14 mouse cellular contexts compared by ENCODE assay signal in the genomic region with DNA sequence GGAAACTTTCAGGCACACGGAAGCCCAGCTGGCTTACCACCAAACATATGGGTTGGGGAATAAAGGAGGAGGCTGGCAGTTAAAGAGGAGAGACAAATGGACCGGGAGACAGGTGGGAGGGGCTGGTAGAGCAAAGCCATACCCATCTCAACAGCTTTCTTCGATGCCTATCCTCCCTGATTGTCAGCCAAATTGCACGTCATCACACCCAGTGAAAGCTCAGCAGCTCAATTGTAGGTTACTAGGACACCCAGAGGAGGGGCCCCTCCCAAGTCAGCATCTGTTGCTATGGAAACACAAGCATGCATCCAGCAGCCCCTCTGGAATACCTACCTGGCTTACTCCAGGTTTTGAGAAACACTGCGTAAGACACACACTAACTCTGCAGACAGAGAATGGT.
DNase-seq lines count a peak whose midpoint lies in the region; ATAC-seq lines count a peak whose summit lies in the region.
"Had no signal": no experiment of that assay in that cellular context is flagged by ENCODE, and none has a peak within 500 bp of the region (broad histone marks: within the 10 kb centered on the region; RNA-seq: fewer than 3 reads in every experiment).

No protein-coding gene starts in this region.

- intact Hi-C loops in left cerebral cortex, postnatal 25 days (cut with DNase I): no loop called here

- H3K27ac ChIP-seq in neural tube, embryonic 12.5 days: no peak overlapping the region
- H3K27ac ChIP-seq: embryonic facial prominence, embryonic 12.5 days; kidney, postnatal 0 days; limb, embryonic 12.5 days had no signal

- WGBS in neural tube, embryonic 12.5 days: 26% methylated on average over 5 of the region's 5 CpGs

- H3K4me1 ChIP-seq in neural tube, embryonic 12.5 days: peaks cover 27% of the 10 kb centered on the region

- H3K4me2 ChIP-seq in neural tube, embryonic 12.5 days (replicated peaks): no peak overlapping the region
- H3K4me2 ChIP-seq: embryonic facial prominence, embryonic 12.5 days; limb, embryonic 12.5 days had no signal

- no peaks in the 10 kb centered on the region for H3K27me3 ChIP-seq in neural tube, embryonic 12.5 days (replicated peaks)
- H3K27me3 ChIP-seq: embryonic facial prominence, embryonic 12.5 days; limb, embryonic 12.5 days had no signal

- no peak overlapping the region for H3K4me3 ChIP-seq in neural tube, embryonic 12.5 days
- H3K4me3 ChIP-seq: embryonic facial prominence, embryonic 12.5 days; limb, embryonic 12.5 days had no signal

- H3K9ac ChIP-seq in neural tube, embryonic 12.5 days: no peak overlapping the region
- H3K9ac ChIP-seq: embryonic facial prominence, embryonic 12.5 days; limb, embryonic 12.5 days had no signal

- DNase-seq in neural tube, embryonic 10.5 days (ENCODE audit: extremely low spot score, low spot score): no peak
- DNase-seq in frontal cortex, postnatal 36 days (ENCODE audit: low spot score in 2 of 2): peak; percentile 51 to 65
- DNase-seq in left cerebral cortex, postnatal 25 days (ENCODE audit: low spot score in 2 of 2): peak; percentile 29 to 75
- peak; percentile 28 to 56 for DNase-seq in right cerebral cortex, postnatal 36 days (ENCODE audit: low spot score in 2 of 2)
- DNase-seq in kidney, adult 8-10 months: no peak
- DNase-seq in lung, adult 18-20 months: no peak
- DNase-seq: gastrocnemius, postnatal 25 days; heart, postnatal 10 days; thymus, postnatal 25 days had no signal

- H3K9me3 ChIP-seq in neural tube, embryonic 12.5 days: 0 out of 2 replicates have a peak, but pooled peaks cover 4% of the 10 kb centered on the region
- H3K9me3 ChIP-seq: embryonic facial prominence, embryonic 12.5 days had no signal

- peaks cover 5% of the 10 kb centered on the region; the same call in 1 of the 2 replicates for H3K36me3 ChIP-seq in neural tube, embryonic 12.5 days
- H3K36me3 ChIP-seq: embryonic facial prominence, embryonic 12.5 days had no signal

- peak; percentile 33; the same call in 1 of the 2 replicates for ATAC-seq in neural tube, embryonic 12.5 days (ENCODE audit: low FRiP score, low read depth)
- ATAC-seq in cerebellum, adult (ENCODE audit: insufficient number of reproducible peaks, low FRiP score, low TSS enrichment): no peak

Comparison
In these comparisons a context has a peak if more than half of its experiments do, and no peak if none do; other contexts are left out.
1. DNase-seq: peak in frontal cortex, postnatal 36 days (2 of 2), left cerebral cortex, postnatal 25 days (2 of 2) and right cerebral cortex, postnatal 36 days (2 of 2); none in neural tube, embryonic 10.5 days (single experiment), kidney, adult 8-10 months (0 of 2) and lung, adult 18-20 months (0 of 2).